Mouse (Mus musculus) embryonic facial prominence, embryonic 11.5 days (tissue): Measurements from ENCODE around the gene Cfap70. TPM values are rescaled to one million over a fixed set of nuclear protein-coding genes. Genes with fewer than 3 reads are reported as not detected.

Experiments used
- ATAC-seq: fragments of 200-750 bp; cut with Nextera tagmentation; replicated peaks from 2 replicates; pipeline ENCODE4 v1.8.0; 2017; ENCODE audit warnings: low read depth; ENCODE audit not compliant: insufficient number of reproducible peaks, low FRiP score, low TSS enrichment
- DNase-seq: peaks from one replicate; pipeline ENCODE4 v3.0.0-alpha.2; 2015; ENCODE audit warnings: low spot score
- H3K27ac ChIP-seq: fragments of 300-500 bp; sonication (generic); replicated peaks from 2 replicates; pipeline ENCODE4 v1.5.1; 2014; ENCODE audit warnings: mild to moderate bottlenecking, low read depth, low read length, control low read depth
- H3K27me3 ChIP-seq: fragments of 300-500 bp; sonication (generic); 2 replicates; pipeline ENCODE4 v1.6.1; 2014; ENCODE audit warnings: mild to moderate bottlenecking, low read length, moderate library complexity, mixed read lengths; ENCODE audit not compliant: control insufficient read depth, insufficient read depth
- H3K36me3 ChIP-seq: fragments of 300-500 bp; sonication (generic); replicated peaks from 2 replicates; pipeline ENCODE4 v1.6.1; 2014; ENCODE audit warnings: low read depth, mild to moderate bottlenecking, low read length, moderate library complexity, mixed read lengths; ENCODE audit not compliant: control insufficient read depth, insufficient read depth
- H3K4me1 ChIP-seq: fragments of 300-500 bp; sonication (generic); 2 replicates; pipeline ENCODE4 v1.6.1; 2014; ENCODE audit warnings: low read length, mixed read lengths; ENCODE audit not compliant: control insufficient read depth, insufficient read depth
- H3K4me2 ChIP-seq: fragments of 300-500 bp; sonication (generic); 2 replicates; pipeline ENCODE4 v1.6.1; 2014; ENCODE audit warnings: low read depth, mild to moderate bottlenecking, control low read depth, low read length, moderate library complexity
- H3K4me3 ChIP-seq: fragments of 300-500 bp; sonication (generic); 2 replicates; pipeline ENCODE4 v1.5.1; 2014; ENCODE audit warnings: low read depth, low read length, control low read depth
- H3K9ac ChIP-seq: fragments of 300-500 bp; sonication (generic); replicated peaks from 2 replicates; pipeline ENCODE4 v1.6.1; 2014; ENCODE audit warnings: mild to moderate bottlenecking, control low read depth, low read length
- H3K9me3 ChIP-seq: fragments of 300-500 bp; sonication (generic); replicated peaks from 2 replicates; pipeline ENCODE4 v1.6.1; 2016; ENCODE audit warnings: mild to moderate bottlenecking, low read length, inconsistent platforms, mixed read lengths; ENCODE audit not compliant: control insufficient read depth
- WGBS: fragments of 180-500 bp; shearing (Covaris S2); extraction: QIAGEN DNeasy Blood & Tissue Kit; methylation state at CpG from one replicate; pipeline ENCODE4 v1.1.7; 2014; 5-methylcytosine and 5-hydroxymethylcytosine counted together
- polyA plus RNA-seq: library from polyadenylated mRNA; unstranded; fragments of >200 nt; fragmentation: Nextera tagmentation; extraction: Ambion mirVana; gene quantifications from 2 replicates; pipeline ENCODE4 v1.2.1, GENCODE M21; 2014

The Cfap70 gene
- polyA plus RNA-seq, 1 experiment from 2014 or later = 0.31 TPM

GRCm38 (mm10) chr14:20447209-20447608, 4.8 kb downstream of the Cfap70 start:
- H3K27ac ChIP-seq = no peak overlapping the region
- no peaks in the 10 kb centered on the region for H3K27me3 ChIP-seq
- no peak for ATAC-seq
- H3K4me1 ChIP-seq = no peaks in the 10 kb centered on the region
- no peak for DNase-seq
- no peaks in the 10 kb centered on the region for H3K36me3 ChIP-seq
- 66% methylated on average over 12 of the region's 12 CpGs for WGBS
- H3K9ac ChIP-seq = no peak overlapping the region
- H3K4me3 ChIP-seq = no peak overlapping the region
- no peaks in the 10 kb centered on the region for H3K9me3 ChIP-seq
- H3K4me2 ChIP-seq = no peak overlapping the region

GRCm38 (mm10) chr14:20442252-20442651, 9.8 kb downstream of the Cfap70 start:
- Histone ChIP-seq H3K4me2 (no peak overlapping the region), H3K4me3 (no peak overlapping the region), H3K27ac (no peak overlapping the region), H3K9ac (no peak overlapping the region), H3K4me1 (no peaks in the 10 kb centered on the region), H3K27me3 (no peaks in the 10 kb centered on the region), H3K36me3 (no peaks in the 10 kb centered on the region), H3K9me3 (no peaks in the 10 kb centered on the region)
- ATAC-seq (no peak), DNase-seq (peak; percentile 7)
- WGBS = 60% methylated on average over 17 of the region's 17 CpGs

- Histone ChIP-seq H3K4me3 (no peak overlapping the region), H3K27ac (no peak overlapping the region), H3K4me1 (no peaks in the 10 kb centered on the region), H3K9me3 (no peaks in the 10 kb centered on the region), H3K27me3 (no peaks in the 10 kb centered on the region), H3K9ac (no peak overlapping the region), H3K36me3 (no peaks in the 10 kb centered on the region), H3K4me2 (no peak overlapping the region)
- DNase-seq (no peak), ATAC-seq (no peak)
- WGBS = 73% methylated on average over 6 of the region's 6 CpGs
Observed at GRCm38 (mm10) chr14:20436976-20437375, 15.1 kb downstream of the Cfap70 start.

- H3K36me3 ChIP-seq = no peaks in the 10 kb centered on the region
- 86% methylated on average over 4 of the region's 4 CpGs for WGBS
- H3K9ac ChIP-seq = no peak overlapping the region
- ATAC-seq = no peak
- DNase-seq = no peak
- no peaks in the 10 kb centered on the region for H3K27me3 ChIP-seq
- no peak overlapping the region for H3K27ac ChIP-seq
- no peak overlapping the region for H3K4me2 ChIP-seq
- H3K9me3 ChIP-seq = no peaks in the 10 kb centered on the region
- H3K4me3 ChIP-seq = no peak overlapping the region
- H3K4me1 ChIP-seq = no peaks in the 10 kb centered on the region
Observed at GRCm38 (mm10) chr14:20432420-20432819, 19.6 kb downstream of the Cfap70 start.

DNA sequence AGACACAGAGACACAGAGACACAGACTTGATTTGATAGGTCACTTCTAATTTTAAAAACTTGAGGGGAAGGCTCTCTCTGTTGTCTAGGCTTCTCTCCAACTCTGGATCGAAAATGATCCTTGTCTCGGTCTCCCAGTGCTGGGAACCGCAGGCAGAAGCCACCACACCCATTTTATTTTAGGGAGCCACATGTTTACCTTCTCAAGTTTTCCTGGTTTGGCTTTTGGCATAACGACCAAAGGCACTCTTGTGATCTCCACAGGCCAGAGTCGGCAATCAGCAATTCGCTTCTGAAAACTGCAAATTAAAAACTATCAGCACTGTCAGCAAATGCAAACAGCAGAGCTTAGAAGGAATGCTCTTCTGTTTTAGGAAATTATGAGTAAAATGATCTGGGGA, 20.3 kb downstream of the Cfap70 start:
- Histone ChIP-seq H3K36me3 (no peaks in the 10 kb centered on the region), H3K9ac (no peak overlapping the region), H3K27me3 (no peaks in the 10 kb centered on the region), H3K4me1 (no peaks in the 10 kb centered on the region), H3K4me2 (no peak overlapping the region), H3K9me3 (no peaks in the 10 kb centered on the region), H3K27ac (no peak overlapping the region), H3K4me3 (no peak overlapping the region)
- DNase-seq (no peak), ATAC-seq (no peak)
- 80% methylated on average over 6 of the region's 6 CpGs for WGBS

GRCm38 (mm10) chr14:20429833-20430232, 22.2 kb downstream of the Cfap70 start:
- Histone ChIP-seq H3K4me2 (no peak overlapping the region), H3K9ac (no peak overlapping the region), H3K4me1 (no peaks in the 10 kb centered on the region), H3K4me3 (no peak overlapping the region), H3K36me3 (no peaks in the 10 kb centered on the region), H3K9me3 (no peaks in the 10 kb centered on the region), H3K27me3 (no peaks in the 10 kb centered on the region), H3K27ac (no peak overlapping the region)
- ATAC-seq (no peak), DNase-seq (no peak)
- WGBS = 65% methylated on average over 1 of the region's 1 CpGs

DNA sequence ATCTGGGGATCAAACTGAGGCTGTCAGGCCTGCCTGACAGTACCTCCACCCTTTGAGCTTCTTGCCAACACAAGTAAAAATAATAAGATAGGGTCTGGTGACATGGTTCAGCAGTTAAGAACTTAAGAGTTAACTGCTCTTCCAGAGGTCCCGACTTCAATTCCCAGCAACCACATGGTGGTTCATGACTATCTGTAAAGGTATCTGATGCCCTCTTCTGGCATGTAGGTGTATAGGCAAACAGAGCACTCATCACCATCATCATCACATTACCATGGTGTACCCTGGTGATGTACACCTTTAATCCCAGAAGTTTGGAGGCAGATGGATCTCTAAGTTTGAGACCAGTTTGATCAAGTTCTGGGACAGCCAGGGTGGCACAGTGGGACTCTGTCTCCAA, 23.4 kb downstream of the Cfap70 start:
- WGBS = 14% methylated on average over 1 of the region's 1 CpGs
- Histone ChIP-seq H3K4me2 (no peak overlapping the region), H3K9ac (no peak overlapping the region), H3K9me3 (no peaks in the 10 kb centered on the region), H3K27ac (no peak overlapping the region), H3K36me3 (no peaks in the 10 kb centered on the region), H3K4me1 (no peaks in the 10 kb centered on the region), H3K27me3 (no peaks in the 10 kb centered on the region), H3K4me3 (no peak overlapping the region)
- ATAC-seq (no peak), DNase-seq (no peak)

DNA sequence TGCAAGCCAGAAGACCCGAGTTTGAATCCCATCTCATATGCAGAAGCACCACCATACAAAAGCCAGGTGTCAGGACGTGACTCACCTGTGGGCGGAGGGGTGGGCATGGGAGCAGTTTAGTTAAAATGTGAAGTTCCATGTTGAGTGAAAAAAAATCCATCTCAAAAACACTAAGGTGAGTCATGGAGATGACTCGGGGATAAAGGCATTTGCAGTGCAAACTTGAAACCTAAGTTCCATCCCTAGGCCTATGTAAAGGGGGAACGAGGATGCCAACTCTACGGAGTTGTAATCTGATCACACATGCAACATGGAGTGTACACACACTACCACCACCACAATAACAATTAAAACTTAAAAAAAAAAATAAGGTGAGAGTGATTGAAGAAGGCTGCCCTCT, 29.0 kb downstream of the Cfap70 start:
- Histone ChIP-seq H3K4me1 (no peaks in the 10 kb centered on the region), H3K27me3 (no peaks in the 10 kb centered on the region), H3K4me2 (no peak overlapping the region), H3K27ac (no peak overlapping the region), H3K9ac (no peak overlapping the region), H3K4me3 (no peak overlapping the region), H3K9me3 (no peaks in the 10 kb centered on the region), H3K36me3 (no peaks in the 10 kb centered on the region)
- no peak for DNase-seq
- 82% methylated on average over 6 of the region's 6 CpGs for WGBS
- no peak for ATAC-seq
